Mouse (Mus musculus): ENCODE data around the gene Gpat3.

The Gpat3 gene

DNA sequence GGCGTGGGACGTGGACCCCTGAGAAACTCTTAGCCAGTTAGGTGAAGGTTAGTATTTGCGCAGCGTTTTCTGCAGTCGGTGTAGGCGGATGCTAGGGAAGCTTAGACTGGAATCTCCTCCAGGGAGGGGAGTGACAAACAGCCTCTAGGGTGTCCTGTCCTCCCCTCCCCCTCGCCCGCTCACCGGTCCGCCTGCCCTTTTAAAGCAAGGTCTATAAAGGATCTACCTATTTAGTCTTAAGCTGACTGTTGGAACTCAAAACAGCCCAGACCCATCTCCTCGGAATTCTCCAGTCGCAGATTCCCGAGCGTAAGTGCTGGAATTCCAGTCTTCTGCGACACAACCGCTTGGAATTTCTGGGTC is at the start of gene Gpat3:
Gpat3 (plus strand) TSS at position 229 of the 363 bp plus-strand sequence.
- DNase-seq (ENCODE audit: low spot score), result peak; percentile 49

DNA sequence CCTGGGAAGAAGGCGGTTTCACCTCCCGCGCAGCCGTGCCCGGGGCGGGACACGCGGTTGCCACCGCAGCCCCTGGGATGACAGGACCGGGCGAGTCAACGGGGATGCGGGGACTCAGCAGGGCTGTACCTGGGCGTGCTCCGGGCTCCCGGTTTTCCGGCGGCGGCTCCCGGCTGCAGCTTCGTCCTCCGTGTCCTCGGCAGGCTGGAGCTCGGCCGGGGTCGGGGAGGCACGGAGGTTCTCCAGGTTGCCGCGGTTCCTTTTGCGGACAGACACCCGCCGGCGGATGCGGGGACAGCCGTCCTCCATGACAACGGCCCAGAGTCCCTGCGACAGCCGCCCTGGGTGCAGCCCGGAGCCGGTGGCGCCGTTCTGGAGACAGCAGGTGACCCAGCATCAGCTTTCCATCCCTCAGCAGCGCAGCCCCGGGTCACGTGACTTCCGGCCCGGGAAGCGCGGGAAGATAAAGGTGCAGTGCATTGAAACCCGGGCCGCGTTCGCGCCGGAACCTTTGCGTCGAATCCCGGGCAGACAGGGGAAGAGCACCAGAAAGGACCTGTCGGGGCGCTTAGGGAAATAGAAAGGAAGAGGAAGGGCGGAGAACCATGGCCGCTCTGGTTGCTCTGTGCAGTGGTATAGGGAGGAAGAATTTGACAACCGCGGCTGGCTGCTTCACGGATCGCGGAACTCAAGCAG is 47.2 kb upstream of the Gpat3 start, which contains the start of the genes Helq and Mrps18c:
Helq (minus strand) TSS at position 434 of the 696 bp plus-strand sequence.
Mrps18c (plus strand) TSS at position 463 of the 696 bp plus-strand sequence.
- peak; percentile 92 for DNase-seq (ENCODE audit: low spot score)

DNA sequence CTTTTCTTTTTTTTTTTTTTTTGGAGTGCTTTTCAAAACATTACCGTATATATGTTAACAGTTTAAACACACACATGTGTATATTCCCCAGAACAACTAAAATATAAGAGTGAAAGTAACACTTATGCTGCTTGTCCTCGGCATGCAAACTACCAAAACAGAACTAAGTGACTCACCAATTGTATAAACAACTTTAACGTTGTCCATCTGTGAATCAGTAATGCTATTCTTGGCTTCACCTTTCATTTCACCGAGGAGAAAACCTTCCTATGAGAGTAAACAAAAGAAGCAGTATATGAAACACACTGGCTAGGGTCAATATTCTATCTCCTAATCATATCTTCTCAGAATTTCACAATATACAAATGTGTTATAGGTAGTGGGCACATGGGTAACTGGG is 27.2 kb upstream of the Gpat3 start:
- DNase-seq (ENCODE audit: low spot score), result no peak

DNA sequence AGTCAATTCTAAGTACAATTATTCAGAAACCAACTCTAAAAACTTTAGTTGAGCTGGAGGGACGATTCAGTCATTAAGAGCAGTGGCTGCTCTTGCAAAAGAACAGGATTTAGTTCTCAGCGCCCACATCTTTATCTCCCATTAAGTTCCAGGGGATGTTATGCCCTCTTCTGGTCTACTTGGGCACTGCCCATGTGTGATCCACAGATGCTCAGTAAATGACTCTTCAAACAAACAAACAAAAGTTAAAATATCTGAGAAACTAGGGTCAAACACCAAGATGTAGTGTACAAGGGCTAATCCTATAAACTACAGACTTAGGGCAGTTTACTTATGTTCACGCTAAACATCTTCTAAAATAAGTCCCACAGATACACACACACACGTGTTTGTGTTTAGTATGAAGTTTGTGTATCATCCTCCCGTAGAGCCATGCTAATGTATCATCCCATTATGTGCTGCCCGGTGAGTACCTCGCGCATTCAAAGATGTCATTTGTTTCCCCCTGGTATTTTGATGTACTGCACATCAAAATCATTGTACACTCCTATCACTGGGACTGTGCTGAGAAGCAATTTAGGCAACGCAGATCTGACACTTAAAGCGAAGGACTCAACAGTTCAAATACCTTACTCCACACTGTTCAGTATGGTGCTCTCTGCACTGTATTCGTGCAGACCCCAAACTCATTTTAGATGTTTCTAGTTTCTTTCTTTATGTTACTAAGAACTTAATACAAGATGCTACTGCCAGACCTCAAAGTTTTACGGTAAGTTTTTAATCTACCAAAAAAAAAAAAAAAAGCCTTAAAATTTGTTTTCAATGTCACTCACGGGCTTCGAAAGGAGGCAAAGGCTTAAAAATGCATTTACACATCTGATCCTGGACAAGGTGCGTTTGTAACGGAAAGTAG is 25.7 kb upstream of the Gpat3 start:
- DNase-seq (ENCODE audit: low spot score), result peak; percentile 26

DNA sequence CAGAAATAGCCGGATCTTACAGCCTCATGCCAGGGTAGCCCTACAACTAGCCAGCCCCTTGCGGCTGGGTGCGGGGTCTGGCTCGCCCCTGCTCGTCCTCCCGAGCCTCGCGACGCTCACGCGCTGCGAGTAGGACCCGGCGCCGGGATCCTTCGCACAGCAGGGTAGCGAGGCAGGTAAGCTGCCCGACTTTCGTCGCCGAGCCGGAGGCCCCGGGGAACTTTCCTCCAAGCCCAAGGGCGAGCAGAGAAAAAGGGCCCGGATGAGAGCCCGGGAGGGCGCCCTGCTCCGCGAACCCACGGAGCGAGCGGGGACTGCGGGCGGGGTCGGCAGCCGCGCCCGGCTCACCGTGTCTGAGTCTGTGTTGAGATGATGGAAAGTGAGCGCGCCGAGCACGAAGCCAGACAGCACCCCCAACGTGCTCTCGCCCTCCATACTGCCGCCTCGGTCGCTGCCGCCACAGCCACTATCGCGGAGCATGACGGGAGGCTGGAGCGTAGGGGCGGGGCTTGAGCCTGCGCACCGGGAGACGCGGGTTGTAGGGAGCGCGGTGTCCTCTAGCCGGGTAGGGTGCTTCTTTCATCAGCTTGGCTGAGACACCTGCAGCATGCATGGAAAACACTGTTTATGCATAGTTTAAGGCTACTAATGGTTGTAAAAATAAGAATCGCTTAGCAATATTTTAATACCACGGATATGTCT is 24.9 kb upstream of the Gpat3 start, which contains the start of gene Abraxas1:
Abraxas1 (minus strand) TSS at position 483 of the 702 bp plus-strand sequence.
- peak; percentile 90 for DNase-seq (ENCODE audit: low spot score)

DNA sequence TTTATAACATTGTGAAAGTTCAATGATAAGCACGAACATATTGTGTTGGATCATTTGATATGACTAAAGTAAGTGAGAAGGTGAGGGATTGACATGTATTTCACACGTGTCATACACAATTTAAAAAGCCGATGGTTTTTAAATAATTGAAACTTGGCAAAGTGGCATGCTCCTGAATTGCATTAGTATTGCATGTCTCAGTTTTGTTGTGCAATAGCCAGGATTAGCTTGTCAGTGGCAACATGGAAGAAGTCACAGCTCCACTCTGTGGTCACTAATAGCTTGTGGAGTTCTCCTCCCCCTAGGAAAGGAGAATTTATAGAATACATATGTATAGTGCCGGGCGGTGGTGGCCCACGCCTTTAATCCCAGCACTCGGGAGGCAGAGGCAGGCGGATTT is 24.1 kb upstream of the Gpat3 start:
- DNase-seq (ENCODE audit: low spot score), result no peak

DNA sequence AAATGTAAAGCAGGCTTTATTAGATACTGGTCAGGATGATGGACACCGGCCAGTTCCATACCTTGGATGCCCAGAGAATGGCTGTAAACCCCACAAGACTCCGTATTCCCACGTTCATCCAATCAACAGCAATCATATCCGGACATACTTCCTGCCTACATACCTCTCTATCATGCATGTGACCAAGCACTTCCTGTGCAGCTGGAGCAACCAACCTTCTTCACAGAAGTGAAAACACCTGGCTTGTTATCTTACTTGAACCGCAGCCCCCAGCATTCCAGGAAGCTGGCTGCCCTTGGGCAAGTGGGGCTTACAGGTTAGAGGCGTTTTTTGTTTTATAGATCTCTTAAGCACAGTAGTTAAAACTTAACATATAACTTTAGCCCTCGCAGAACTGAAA is 22.7 kb upstream of the Gpat3 start:
- DNase-seq (ENCODE audit: low spot score), result no peak

DNA sequence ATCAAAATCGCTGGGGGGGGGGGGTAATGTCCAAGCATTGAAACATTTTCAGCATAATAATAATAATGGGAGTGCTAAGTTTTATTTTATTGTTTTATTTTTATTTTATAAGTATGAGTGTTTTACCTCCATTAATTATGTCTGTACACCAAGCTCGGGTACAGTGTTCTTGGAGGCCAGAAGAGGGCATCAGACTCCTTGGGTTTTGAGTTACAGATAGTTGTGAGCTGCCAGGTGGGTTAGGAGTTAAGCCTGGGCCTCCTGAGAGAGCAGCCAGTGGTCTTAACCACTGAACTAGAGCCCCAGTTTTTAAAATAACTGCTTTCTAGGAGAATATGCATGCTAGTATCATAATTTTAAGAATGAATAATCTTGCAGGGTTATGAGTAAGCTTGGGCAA is 19.5 kb upstream of the Gpat3 start:
- DNase-seq (ENCODE audit: low spot score), result peak; percentile 33

DNA sequence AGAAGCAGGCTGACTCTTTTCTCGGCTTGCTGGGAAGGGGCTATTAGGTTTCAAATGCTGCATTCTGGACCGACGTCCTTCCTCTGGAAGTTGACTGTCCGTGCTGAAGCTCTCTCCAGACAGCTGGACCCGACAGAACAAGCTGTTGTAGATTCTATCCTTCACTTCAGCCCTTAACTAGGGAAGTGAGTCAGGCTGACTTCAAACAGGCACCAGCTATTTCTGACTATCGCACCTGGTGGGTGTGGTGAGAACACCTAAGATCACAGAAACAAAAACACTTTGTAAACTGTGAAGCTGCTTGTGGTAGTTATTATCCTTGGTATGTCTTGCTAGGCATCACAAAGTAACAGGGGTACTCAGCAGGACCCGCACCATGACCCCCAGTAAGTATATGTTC is 19.0 kb upstream of the Gpat3 start:
- DNase-seq (ENCODE audit: low spot score), result no peak

DNA sequence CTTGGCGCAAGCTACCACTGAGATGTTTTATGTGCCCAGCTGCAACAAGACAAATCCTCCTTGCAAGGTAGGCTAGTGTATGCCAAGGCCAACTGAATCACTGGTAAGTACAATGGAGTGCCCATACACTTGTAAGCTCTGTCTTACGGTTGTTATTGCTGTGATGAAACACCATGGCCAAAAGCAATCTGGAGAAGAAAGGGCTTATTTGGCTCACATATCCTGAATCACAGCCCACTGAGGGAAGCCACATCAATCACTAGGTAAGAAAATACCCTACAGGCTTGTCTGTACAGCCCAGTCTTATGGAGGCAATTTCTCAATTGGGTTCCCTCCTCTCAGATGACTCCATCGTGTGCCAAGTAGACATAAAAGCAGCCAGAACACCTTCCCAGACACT is 16.8 kb upstream of the Gpat3 start:
- DNase-seq (ENCODE audit: low spot score), result no peak

DNA sequence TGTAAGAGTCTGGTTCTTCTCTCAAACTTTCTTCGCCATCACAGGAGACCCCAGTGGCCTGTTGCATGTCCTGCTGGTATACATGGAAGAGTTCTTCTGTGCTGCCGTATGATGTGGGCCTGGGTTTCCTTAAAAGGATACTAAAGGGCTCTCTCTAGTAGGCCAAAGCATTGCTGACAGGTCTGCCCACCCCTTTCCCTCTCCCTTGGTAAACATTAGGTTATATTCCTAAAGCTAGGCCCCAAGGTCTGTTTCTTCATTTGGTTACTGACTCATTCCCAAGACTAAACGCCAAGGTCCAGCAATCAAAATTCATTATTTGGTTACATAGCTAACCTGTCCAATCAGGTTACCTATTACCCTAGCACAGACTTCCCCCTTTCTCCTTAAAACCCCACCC is 12.8 kb upstream of the Gpat3 start:
- no peak for DNase-seq (ENCODE audit: low spot score)

DNA sequence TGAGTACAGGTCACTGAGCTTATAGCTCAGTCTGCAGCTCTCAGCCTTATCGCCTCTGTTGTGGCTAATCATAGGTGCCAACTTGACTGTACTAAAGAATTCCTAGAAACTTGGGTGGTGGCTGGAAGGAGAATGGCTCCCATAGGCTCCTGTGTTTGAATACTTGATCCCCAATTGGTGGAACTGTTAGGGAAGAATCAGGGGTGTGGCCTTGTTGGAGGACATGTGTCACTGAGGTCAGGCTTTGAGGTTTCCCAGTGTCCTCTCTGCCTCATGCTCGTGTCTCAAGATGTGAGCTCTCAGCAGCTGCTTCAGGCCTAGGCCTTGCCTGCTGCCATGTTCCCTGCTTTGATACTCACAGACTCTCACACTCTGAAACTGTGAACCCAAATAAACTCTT is 11.7 kb upstream of the Gpat3 start:
- DNase-seq (ENCODE audit: low spot score), result no peak

DNA sequence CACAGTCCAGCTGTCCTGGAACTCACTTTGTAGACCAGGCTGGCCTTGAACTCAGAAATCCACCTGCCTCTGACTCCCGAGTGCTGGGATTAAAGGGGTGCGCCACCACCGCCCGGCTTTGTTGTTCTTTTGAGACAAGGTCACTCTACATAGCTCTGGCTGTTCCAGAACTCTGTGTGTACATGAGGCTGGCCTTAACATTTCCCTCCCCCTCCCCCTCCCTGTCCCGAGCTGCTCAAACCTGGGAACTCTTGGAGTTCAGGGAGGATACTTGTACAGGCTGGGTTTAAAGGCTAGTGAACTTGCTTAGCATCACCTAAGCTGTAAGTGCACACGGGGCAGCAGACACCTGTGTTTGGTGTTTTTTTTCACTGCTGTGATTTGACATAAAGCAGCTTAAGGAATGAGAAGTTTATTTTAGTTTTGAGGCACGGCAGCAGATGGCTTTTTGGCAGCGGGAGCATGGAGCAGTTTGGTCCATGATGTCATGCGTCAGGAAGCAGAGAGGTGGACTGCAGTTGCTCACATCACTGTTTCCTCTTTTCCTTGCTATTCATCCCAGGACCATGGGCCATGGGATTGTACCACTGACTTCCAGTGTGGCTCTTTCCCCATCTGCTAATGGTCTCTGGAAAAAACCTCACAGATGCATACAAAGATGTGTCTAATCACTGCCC is 9.5 kb upstream of the Gpat3 start:
- no peak for DNase-seq (ENCODE audit: low spot score)

DNA sequence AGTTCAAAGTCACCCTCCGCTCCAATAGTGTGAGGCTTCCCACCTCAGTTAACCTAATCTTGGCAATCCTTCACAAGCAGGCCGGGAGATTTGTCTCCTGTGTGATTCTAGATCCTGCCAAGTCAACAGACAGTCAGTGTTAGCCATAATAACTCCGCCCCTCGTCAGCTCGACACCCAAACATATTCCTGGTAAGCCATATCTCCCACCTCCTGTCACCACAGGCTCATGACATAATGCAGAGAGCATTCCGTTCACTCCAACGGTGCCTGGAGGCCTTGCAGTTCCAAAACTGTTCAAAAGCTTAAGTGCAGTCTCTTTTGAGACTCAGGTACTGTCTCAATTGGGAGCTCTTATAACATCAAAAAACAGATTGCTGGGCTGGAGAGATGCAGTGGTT is 7.6 kb upstream of the Gpat3 start:
- no peak for DNase-seq (ENCODE audit: low spot score)

DNA sequence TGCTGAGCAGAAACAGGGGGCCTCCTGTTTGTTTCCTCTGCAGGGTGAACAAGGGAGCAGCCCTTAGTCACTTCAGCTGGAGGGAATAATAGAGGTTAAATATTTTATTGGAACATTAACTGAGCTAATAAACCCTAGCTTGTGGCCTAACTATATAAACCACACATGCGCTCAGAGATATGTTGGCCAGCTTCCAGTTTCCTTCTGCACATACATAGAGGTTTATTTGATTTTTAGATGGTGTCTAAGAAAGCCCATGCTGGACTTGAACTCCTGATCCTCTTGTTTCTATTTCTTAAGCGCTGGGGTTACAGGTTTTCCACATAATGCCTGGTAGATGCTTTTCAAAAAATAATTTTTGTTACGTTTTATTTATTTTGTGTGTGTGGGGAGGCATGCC is 1.0 kb upstream of the Gpat3 start:
- DNase-seq (ENCODE audit: low spot score), result no peak

DNA sequence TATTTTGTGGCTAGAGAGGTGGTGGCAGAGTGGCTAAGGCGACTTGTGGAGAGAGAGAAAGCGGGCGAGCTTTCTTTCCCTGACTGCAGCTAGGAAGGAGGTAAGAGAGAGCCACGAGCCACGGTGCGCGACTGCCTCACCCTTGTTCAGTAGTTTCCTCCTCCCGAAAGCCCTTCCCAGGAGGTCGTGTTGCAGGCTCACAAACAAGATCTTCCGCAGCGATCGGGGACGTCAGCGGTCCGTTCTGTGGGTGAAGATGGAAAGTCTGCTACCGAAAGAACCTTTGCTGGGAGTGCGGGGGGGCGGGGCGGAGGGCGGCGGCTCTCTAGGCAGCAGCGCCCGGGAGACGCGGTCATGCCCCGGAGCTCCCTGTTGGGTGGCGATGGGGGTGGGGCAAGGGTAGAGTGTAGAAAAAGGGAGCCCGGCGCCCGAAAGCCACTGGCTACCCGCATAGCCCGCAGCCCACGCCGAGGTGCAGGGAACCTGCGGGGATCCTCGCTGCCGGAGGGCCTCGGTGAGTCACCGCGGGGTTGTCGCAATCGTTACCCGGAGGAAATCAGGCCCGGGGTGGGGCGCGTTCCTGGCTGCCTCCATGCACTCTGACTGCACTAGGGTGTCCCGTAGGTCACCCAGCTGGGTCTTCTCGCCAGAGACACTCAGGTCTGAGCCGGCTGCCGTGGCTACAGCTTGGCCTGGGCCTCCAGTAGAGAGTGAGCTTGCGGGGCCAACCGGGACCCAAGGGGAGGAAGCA is 510 bp downstream of the Gpat3 start:
- peak; percentile 54 for DNase-seq (ENCODE audit: low spot score)

DNA sequence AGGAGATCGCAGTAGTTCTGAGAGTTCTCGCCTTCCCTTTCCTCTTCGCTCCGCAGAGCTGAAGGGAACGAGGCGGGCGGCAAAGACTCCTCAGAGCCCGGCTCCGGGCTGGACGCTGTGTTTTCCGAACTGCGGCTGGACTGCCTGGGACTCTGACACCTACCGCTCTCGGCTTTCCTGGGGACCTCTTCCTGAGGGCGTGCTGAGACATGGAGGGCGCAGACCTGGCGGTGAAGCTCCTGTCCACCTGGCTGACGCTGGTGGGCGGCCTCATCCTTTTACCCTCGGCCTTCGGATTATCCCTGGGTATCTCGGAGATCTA is 1.0 kb downstream of the Gpat3 start:
- peak; percentile 41 for DNase-seq (ENCODE audit: low spot score)

DNA sequence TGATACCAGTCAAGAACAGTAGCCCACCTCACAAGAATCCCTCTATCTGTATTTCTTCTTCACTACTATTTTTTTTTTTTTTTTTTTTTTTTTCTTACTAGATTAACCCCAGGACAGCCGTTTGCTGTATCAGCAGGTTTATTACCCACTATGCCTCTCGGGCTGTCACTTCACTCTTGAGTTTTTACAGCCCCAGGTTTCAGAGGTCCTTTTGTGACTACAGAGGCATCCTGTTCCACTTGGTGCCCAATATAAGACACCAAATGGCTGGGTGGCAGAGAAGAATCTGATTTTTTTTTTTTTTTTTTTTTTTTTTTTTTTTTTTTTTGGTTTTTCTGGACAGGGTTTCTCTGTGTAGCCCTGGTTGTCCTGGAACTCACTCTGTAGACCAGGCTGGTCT is 1.6 kb downstream of the Gpat3 start:
- DNase-seq (ENCODE audit: low spot score), result no peak

DNA sequence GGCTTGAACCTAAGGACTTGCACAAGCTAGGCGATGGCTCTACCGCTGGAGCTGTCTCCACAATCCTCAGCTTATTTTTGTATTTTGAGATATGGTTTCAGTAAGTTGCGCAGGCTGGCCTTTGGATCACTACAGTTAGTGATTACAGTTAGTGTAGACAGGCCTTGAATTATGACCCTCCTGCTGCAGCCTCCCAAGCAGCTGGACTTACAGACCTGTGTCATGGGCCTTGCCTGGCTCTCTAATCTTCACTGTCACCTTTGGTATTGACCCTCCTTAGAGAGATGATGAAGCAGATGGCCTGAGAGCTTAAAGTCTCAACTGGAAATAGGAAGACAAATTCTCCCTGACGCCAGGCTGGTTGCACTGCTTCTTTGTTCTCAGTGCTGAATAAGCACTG is 8.4 kb downstream of the Gpat3 start:
- DNase-seq (ENCODE audit: low spot score), result no peak

DNA sequence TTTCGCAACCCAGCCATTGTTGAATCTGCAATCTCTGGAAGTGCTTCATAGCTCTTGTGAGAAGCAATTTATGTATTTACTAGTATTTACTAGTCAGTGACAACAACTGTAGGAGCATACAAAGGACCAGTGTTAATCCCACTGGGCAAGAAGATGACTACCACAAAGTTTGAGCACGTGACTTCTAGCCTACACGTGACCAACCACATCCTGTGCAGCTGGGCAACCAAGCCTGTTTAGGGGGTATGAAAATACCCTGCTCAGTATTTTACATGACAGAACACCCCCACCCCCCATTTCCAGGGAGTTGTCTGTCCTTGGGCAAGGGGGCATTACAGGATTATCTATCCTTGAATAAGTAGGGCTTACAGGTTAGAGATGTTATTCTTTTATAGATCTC is 11.0 kb downstream of the Gpat3 start:
- no peak for DNase-seq (ENCODE audit: low spot score)

DNA sequence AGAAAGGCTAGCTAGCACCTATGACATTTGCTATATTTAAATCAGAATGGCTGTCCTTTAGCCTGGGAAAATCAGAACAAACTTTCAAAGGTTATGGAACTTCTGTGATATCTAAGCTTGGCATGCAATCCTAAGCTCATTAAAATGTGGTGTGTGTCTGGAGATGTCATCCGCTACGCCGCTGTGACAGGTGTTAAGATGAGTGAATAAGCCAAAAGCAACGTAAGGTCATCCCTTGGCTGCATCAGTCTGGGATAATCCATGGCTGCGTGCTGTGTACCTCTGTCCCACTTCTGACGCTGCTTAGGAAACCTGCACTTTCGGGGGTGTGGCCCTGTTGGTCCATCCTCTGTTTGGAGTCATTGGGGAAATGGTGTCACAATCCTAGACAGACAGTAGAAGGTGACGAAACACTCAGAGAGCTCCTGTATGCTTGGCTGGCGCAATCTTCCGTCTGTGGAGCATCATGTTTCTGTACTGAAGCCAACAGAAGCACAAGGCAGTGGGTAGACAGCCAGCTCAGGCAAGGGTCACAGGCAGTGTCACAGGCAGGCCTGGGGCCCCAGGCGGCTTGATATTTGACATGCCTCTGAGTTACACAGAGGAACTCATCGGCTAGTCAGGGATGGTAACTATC is 15.0 kb downstream of the Gpat3 start:
- DNase-seq (ENCODE audit: low spot score), result no peak
